In genomic region chr1:132374140-132374872, GRCm38 (mm10) we compare ENCODE assay signal across 7 mouse cellular contexts. TPM values are rescaled to one million over a fixed set of nuclear protein-coding genes. Genes with fewer than 3 reads are reported as not detected.
DNase-seq lines count a peak whose midpoint lies in the region; ATAC-seq lines count a peak whose summit lies in the region.

No protein-coding gene starts in this region.

- peak overlapping the region; percentile 46 for H3K27ac ChIP-seq in forebrain, embryonic 16.5 days (ENCODE audit: low read length)

- no peaks in the 10 kb centered on the region for H3K27me3 ChIP-seq in forebrain, embryonic 16.5 days (replicated peaks; ENCODE audit: control insufficient read depth, insufficient read depth, low read length)

- 32% methylated on average over 5 of the region's 5 CpGs for WGBS in forebrain, embryonic 16.5 days

- no peak overlapping the region for H3K9ac ChIP-seq in forebrain, embryonic 16.5 days (replicated peaks; ENCODE audit: low read depth, low read length)

- ATAC-seq in forebrain, embryonic 16.5 days: peak; percentile 56

- H3K9me3 ChIP-seq in forebrain, embryonic 16.5 days (ENCODE audit: control insufficient read depth, low read length): no peaks in the 10 kb centered on the region

- peaks cover 73% of the 10 kb centered on the region for H3K4me1 ChIP-seq in forebrain, embryonic 16.5 days (replicated peaks; ENCODE audit: control insufficient read depth, insufficient read depth, low read length)

- no peaks in the 10 kb centered on the region; the same call in 1 of the 2 replicates for H3K36me3 ChIP-seq in forebrain, embryonic 16.5 days (ENCODE audit: control insufficient read depth, insufficient read depth)

- no peak overlapping the region for H3K4me2 ChIP-seq in forebrain, embryonic 16.5 days (ENCODE audit: low read length)

- DNase-seq in testis, postnatal 10 days (ENCODE audit: low spot score): peak; percentile 72
- DNase-seq in testis, postnatal 14 days (ENCODE audit: low spot score): no peak
- DNase-seq in kidney, postnatal 10 days: peak; percentile 88
- DNase-seq in lung, postnatal 36 days: peak; percentile 88
- no peak for DNase-seq in layer of hippocampus, postnatal 14 days (ENCODE audit: low spot score in 2 of 2)
- no peak for DNase-seq in thymus, postnatal 10 days (ENCODE audit: low spot score in 2 of 2)

- no peak overlapping the region for H3K4me3 ChIP-seq in forebrain, embryonic 16.5 days (replicated peaks; ENCODE audit: low read length)

RNA-seq across cellular contexts. Expression of gene Tmcc2, which starts 16.8 kb away (rescaled TPM):
- 30.4 and 34.9 TPM in 2 replicates for polyA plus RNA-seq in forebrain, embryonic 16.5 days (2015; fragmentation: Nextera tagmentation; extraction: Ambion mirVana)
- total RNA-seq in layer of hippocampus, postnatal 14 days (2021): 100 to 1,000 TPM; 191 to 192 TPM

RNA-seq across cellular contexts. Expression of gene Dstyk, which starts 43.0 kb away (rescaled TPM):
- 12.3 and 13.1 TPM in 2 replicates for polyA plus RNA-seq in forebrain, embryonic 16.5 days (2015; fragmentation: Nextera tagmentation; extraction: Ambion mirVana)
- total RNA-seq in layer of hippocampus, postnatal 14 days (2021): 10 to 100 TPM; 35.5 to 38.0 TPM

RNA-seq across cellular contexts. Expression of gene Nuak2, which starts 58.4 kb away (rescaled TPM):
- 13.3 and 13.4 TPM in 2 replicates for polyA plus RNA-seq in forebrain, embryonic 16.5 days (2015; fragmentation: Nextera tagmentation; extraction: Ambion mirVana)
- total RNA-seq in layer of hippocampus, postnatal 14 days (2021): 1 to 10 TPM; 1.7 to 2.8 TPM

Comparison
In these comparisons a context has a peak if more than half of its experiments do, and no peak if none do; other contexts are left out.
1. DNase-seq: peak in testis, postnatal 10 days (single experiment), kidney, postnatal 10 days (single experiment) and lung, postnatal 36 days (single experiment); none in testis, postnatal 14 days (single experiment), layer of hippocampus, postnatal 14 days (0 of 2) and thymus, postnatal 10 days (0 of 2).